Mouse (Mus musculus) G1E (cell line): ENCODE measurements around the gene Agpat1.

Experiments
- CTCF ChIP-seq: IDR thresholded peaks from 2 replicates; pipeline ENCODE4 v1.5.1; 2012; ENCODE audit warnings: low read depth, low read length, inconsistent platforms, mixed read lengths
- GATA1 ChIP-seq: IDR thresholded peaks from 2 replicates; pipeline ENCODE4 v1.6.1; 2012; ENCODE audit warnings: borderline replicate concordance, low read length, inconsistent platforms, mixed read lengths
- GATA2 ChIP-seq: IDR thresholded peaks from 2 replicates; pipeline ENCODE4 v1.6.1; 2012; ENCODE audit warnings: low read depth, low read length, inconsistent platforms, borderline replicate concordance
- POLR2AphosphoS5 ChIP-seq: IDR thresholded peaks from 2 replicates; pipeline ENCODE4 v1.6.1; 2012; ENCODE audit warnings: low read depth, low read length, inconsistent platforms; ENCODE audit not compliant: insufficient replicate concordance
- TAL1 ChIP-seq: conservative IDR thresholded peaks from 2 replicates; pipeline ENCODE4 v1.6.1; 2012; ENCODE audit warnings: low read depth, low read length, inconsistent platforms, mixed read lengths

GRCm38 (mm10) chr17:34649106-34649864, 45.2 kb downstream of the Agpat1 start:
- no peak for TF ChIP-seq GATA1
- no peak for TF ChIP-seq POLR2AphosphoS5
- no peak for TF ChIP-seq CTCF
- no peak for TF ChIP-seq TAL1
- no peak for TF ChIP-seq GATA2
